Mouse (Mus musculus) ES-E14 (cell line): Measurements from ENCODE around the gene Nr1d2.
"Not testable (repeated sequence)": the region's sequence is repeated elsewhere in the genome, so short reads cannot be mapped to it uniquely, and the experiment has no call there.

Source experiments
- CHD2 ChIP-seq: IDR thresholded peaks from 2 replicates; pipeline ENCODE4 v1.6.1; 2014; ENCODE audit warnings: mild to moderate bottlenecking, low read depth, low read length, inconsistent platforms
- HCFC1 ChIP-seq: IDR thresholded peaks from 2 replicates; pipeline ENCODE4 v1.6.1; 2012; ENCODE audit warnings: low read length, inconsistent platforms, borderline replicate concordance; ENCODE audit not compliant: insufficient read depth
- MAFK ChIP-seq: IDR thresholded peaks from 2 replicates; pipeline ENCODE4 v1.6.1; 2014; ENCODE audit warnings: mild to moderate bottlenecking, low read depth, low read length, inconsistent platforms; ENCODE audit not compliant: insufficient read depth
- ZC3H11A ChIP-seq: IDR thresholded peaks from 2 replicates; pipeline ENCODE4 v1.6.1; 2012; ENCODE audit warnings: low read depth, mild to moderate bottlenecking, inconsistent platforms, low read length, borderline replicate concordance
- ZNF384 ChIP-seq: IDR thresholded peaks from 2 replicates; pipeline ENCODE4 v1.6.1; 2012; ENCODE audit warnings: low read depth, low read length, inconsistent platforms

- not testable (repeated sequence) for TF ChIP-seq MAFK, ZC3H11A, ZNF384, HCFC1, CHD2
Observed at GRCm38 (mm10) chr14:18226181-18226580, 12.7 kb downstream of the Nr1d2 start.
